Mouse (Mus musculus) megakaryocyte-erythroid progenitor cell, adult 5-6 weeks (primary cell): ENCODE data around the gene Ipo7. TPM values are rescaled to one million over a fixed set of nuclear protein-coding genes. Genes with fewer than 3 reads are reported as not detected.
"Not testable (repeated sequence)": the region's sequence is repeated elsewhere in the genome, so short reads cannot be mapped to it uniquely, and the experiment has no call there.

Source experiments
- ATAC-seq: replicated peaks from 2 replicates; pipeline ENCODE4 v1.8.0; 2016; ENCODE audit warnings: mild to moderate bottlenecking, inconsistent platforms; ENCODE audit not compliant: severe bottlenecking, poor library complexity, low FRiP score, low TSS enrichment
- total RNA-seq, 2 experiments: library from RNA; stranded (forward) in 1 of 2; stranded (reverse) in 1 of 2; fragments of 200-1000, 215-1000 nt in 1 of 2; fragments of >200 nt in 1 of 2; fragmentation: Nextera tagmentation in 1 of 2; gene quantifications; 2 replicates each; pipeline ENCODE4 v1.2.3; 2014 to 2017

Ipo7 gene
- total RNA-seq (2014; fragmentation: Nextera tagmentation) (96.2 and 126 TPM in 2 replicates), total RNA-seq (2017) (252 and 297 TPM in 2 replicates)

DNA sequence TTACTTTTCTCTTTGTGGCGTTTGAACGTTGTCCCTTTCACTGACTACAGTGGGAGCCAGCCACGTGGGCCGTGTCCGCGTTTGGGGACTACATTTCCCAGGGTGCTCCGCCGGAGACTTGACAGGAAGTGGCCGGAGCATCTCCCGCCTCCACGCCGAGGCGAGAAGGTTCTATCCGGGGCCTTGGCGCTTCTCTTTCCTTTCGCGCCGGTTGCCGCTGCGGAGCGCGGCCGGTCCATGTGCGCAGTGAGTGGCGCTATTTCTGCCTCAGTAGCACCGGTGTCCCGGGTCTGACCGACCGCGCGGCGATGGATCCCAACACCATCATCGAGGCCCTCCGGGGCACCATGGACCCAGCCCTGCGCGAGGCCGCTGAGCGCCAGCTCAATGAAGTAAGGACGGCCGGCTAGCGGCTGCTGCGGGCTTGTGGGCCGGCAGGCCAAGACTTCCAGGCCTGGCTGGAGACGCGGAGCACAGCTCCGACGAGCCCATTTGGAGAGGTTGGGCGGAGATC, at the start of gene Ipo7:
Gene Ipo7 (plus strand): TSS at position 158 of the 514 bp plus-strand sequence.
- ATAC-seq: peak; percentile 94

DNA sequence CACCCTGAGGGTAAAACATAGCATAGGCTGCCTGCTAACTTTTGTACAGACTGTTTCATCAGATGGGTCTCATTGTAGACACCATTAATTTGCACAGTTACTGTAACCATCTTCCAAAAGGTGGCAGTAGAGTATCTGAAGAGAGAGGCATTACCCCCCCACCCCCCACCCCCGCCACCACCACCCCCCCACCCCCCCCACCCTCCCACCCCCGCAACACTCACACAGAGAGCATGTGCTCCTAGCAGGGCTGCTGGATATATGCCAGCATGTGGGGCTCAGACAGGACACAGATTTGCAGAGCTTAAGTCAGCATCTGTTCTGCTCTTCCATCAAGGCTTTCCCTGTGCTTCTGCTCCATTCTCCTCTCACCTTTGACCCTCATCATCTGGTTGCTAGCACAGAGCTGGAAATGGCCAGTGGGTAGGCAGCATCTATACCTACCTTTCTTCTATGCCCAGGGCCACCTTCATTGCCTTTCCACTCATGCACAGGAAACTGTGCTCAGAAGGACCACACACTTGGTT, 49.1 kb upstream of the Ipo7 start:
- ATAC-seq: 0 out of 2 replicates have a peak, but pooled peaks have one; percentile 17

DNA sequence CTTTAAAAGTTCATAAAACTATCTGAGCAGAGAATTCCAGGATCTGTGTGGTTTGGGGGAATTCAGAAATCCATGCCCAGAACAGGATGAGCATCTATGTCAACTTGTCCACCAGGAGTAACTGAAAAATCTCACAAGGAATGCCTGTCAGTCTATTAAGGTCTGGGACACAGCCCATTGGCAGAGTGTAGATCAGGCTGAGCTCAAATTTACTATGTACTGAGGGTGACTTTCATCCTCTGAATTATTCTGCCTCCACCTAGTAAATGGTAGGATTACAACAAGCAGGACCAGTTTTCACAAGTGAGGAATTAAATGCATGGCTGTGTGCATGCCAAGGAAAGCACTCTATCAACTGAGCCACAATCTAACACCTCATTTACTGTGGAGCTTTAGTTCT, 48.5 kb upstream of the Ipo7 start:
- no peak for ATAC-seq

DNA sequence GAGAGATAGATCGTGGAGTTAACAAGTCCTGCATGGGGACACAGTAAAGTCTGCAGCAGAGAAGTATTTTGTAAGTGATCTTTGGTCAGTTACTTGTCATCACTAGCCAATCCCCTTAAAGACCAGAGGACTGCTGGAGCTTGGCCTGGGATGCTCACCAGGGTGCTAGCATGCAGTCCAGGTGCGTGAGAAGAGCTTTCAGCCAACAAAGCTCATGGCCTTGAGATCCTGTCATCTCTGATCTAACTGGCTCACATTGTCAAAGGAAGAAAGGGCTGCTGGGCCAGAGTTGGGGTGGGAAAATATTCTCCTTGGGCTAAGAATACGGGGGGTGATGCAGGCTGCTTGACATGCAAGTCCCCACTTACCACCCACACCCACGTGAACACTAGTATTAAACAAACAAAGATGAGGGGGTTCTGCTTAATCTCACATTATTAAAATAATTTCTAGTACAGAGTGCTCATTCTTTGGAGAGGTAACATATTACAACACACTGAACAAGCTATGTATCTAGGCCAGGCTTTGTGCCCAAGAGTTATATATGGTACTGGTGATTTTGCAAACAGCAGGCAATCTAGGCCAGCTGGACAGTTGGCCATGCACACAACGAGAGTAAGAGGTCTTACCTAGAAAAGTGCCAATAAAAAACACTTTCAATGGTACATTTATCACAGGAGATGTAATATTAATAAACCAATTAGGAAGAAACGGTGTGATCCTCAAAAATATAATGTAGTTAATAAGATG, 41.9 kb upstream of the Ipo7 start:
- no peak for ATAC-seq

DNA sequence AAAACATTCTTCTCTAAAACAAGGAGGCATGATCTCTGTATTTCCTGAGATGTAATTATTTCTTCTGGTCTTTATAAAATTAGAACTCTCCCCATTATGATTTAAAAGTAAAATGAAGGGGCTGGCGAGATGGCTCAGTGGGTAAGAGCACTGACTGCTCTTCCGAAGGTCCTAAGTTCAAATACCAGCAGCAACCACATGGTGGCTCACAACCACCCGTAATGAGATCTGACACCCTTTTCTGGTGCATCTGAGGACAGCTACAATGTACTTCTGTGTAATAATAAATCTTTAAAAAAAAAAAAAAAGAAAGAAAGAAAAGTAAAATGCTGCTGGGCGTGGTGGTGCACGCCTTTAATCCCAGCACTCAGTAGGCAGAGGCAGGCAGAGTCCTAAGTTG, 40.9 kb upstream of the Ipo7 start:
- ATAC-seq: not testable (repeated sequence)

DNA sequence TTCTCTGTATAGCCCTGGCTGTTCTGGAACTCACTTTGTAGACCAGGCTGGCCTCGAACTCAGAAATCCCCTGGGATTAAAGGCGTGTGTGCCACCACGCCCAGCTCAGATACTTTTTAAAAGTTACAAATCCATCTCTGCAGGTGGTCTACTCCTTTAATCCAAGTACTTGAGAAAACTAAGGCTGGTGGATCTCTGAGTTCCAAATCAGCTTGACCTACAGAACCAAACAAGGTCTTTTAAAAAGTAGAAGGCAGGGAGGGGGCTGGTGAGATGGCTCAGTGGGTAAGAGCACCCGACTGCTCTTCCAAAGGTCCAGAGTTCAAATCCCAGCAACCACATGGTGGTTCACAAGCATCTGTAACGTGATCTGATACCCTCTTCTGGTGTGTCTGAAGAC, 33.5 kb upstream of the Ipo7 start:
- not testable (repeated sequence) for ATAC-seq

DNA sequence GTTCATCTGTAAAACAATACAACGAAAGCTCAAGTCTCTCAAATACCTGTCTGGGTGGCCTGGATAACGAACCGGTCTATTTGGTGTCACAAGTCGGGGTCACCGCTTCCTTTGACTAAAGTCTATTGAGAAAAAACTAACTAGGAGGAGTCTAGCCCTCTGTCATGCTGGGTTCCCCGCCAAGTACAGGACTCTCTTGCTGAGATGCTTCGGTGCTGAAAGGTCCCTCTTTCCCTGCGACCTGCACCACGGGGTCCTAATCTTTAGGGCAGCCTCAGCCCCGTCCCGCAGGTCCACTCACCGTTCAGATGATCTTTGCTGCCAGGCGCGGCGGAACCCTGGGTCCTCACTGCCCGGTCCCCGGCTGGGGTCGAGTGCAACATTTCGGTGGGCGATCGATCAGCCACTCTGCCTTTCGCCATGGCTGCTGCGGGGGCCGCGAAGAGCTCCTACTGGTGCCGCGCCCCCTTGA, 32.4 kb upstream of the Ipo7 start:
- ATAC-seq: peak; percentile 26

DNA sequence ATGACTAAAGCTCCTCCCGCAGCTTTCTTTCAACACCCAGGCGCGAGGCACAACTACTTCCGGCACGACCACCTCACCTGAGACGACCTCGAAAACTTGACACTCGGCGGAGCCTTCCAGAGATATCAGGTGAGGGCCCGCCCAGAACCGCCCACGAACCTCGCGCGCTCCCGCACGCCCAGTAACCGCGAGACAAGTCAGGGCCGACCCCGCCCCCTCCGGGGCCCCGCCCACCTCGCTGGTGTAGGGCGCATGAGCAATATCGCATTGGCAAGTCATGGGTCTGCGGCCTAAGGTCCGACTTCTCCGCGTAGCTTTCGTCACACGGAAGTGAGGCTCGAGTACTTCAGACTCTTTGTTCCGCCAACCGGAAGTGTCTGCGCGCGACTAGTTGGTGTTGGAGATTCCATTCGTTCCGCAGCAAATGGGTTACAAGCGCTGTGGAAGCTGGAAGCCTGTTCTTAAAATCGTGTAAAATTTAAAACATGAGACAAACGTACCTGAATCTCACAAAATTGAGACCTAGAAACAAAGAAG, 31.9 kb upstream of the Ipo7 start:
- peak; percentile 96 for ATAC-seq

DNA sequence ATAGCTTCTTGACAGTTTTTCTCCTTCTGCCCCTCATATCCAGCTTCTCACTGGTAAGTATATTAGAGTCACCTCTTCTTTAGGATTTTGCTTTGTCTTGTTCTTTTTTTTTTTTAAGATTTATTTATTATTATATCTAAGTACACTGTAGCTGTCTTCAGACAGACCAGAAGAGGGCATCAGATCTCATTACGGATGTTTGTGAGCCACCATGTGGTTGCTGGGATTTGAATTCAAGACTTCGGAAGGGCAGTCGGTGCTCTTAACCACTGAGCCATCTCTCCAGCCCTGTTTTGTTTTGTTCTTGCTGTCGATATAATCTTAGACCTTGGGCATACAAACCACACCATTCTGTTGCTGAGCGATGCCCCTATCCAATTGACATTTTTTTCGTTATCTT, 31.3 kb upstream of the Ipo7 start, which contains the start of gene Tmem41b:
Gene Tmem41b (minus strand): TSS at position 155 of the 400 bp plus-strand sequence.
- ATAC-seq: not testable (repeated sequence)

DNA sequence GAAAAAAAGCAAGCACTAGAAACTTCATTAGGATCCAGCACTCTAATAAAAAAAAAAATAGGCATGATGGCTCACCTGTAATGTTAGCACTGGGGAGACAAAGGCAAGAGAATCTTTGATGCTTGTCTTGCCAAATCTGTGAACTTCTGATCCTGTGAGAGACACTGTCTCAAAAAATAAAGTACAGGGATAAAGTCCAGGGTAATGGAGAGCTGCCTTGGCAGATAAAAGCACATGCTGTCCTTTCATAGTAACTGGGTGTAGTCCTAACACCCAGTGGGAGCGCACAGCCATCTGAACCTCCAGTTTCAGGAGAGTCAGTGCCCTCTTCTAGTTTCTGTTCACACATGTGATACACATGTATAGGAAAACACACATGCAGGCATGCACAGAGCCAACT, 26.8 kb upstream of the Ipo7 start:
- no peak for ATAC-seq

DNA sequence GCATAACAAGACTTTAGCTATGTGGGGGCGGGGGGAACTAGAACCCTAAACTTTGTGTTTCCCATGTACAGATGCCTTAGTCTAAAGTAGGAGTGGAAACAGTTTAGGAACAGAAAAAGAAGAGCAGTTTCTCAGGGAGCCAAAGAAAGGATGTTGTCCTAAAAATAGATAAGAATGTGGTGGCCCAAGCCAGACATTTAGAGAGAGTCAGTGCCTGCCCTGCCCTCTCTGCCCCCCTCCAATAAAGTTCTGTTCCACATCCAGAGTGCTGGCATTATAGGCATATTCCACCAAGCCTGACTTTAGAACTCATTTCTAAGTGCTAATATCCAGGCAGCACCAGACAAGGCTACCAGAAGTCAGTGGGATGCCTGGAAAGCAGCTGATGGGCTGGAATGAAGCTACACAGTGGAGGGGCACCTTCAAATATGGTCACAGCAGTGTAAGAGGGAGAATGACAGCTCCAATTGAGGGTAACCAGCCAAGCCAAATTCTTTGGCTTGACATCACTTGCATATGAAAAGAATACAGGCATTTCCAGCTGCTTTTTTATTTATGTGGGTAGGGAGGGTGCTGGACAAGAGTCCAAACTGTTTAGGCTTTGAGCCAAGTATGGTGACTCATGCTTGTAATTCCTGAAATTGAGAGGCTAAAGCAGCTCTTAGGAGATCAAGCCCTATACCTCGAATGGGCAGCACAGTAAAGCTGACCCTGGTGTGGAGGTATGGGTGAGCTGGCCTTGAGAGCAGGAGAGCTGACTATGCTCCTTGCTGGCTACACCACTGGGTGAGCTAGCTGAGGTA, 24.7 kb upstream of the Ipo7 start:
- ATAC-seq: peak; percentile 42

DNA sequence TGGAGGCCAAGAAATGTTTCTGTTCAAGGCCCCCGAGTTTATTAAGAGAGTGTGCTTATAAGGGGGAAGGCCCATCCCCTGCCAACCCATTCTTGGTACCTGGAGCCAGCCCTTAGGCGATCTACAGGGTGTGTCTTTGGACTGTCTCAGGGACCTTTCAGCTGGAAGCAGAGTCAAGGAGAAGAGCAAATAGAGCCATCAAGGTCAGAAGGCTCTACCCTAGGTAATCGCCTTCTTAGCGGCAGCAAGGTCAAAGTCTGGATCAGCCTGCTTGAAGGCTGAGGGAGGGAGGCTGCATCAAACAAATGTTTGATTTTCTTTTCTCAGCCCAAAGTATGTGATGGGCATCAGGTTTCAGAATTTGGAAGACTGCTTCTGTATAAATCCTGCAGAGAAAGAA, 19.7 kb upstream of the Ipo7 start:
- no peak for ATAC-seq

DNA sequence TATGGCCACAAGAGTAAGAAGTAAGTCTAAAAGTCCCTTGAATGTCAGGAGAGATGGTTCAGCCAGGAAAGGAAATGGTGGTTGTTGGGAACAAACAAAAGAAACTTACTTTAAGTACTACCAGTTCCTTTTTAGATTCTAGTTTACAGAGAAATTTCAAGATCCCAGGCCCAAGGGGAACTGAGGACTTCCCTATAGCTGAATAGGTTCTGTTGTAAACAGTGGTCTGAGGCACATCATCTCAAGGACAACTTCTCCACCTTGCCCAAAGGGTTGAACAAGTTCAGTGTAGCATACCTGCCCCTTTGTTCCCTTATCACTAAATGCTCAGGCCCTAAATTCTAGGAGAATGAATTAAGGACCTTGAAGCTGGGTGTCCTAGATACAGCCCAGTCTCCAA, 16.0 kb upstream of the Ipo7 start:
- ATAC-seq: no peak

DNA sequence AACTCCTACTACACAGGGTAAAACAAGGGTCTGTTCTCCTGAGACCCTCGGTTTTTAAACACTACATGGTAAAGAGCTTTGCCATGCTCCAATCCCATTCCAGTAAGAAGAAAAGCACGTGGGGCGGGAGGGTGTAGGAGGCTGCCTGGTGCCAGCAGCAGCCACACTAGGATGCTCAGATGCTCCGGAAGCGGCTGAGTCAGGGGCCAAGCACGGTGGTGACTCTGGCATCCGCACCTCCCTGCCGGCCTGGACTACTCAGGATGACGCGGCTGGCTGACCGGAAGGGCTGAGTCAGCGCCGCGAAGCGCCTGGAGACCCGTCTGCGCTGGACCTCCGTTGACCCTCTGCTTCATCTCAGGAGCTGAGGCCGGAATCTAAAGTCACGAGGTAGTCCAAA, 15.1 kb upstream of the Ipo7 start:
- no peak for ATAC-seq

DNA sequence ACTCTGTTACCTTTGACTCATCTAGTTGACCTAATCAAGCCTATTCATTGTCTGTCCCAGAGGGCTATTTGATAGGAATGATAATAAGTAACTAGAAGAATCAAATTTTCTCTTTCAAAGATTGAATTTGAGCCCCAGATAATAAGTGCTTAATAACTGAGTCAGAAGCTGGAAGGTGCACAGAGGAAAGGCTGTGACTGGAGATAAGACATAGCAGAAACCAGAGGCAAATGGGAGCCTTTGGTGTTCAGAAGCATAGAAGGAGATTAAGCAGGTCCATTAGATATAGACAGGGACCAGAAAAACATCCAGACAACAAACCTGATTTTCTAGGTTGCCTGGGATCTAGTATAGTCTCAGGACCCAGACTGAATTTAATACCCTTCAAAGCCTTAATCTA, 12.1 kb upstream of the Ipo7 start:
- peak; percentile 77 for ATAC-seq

DNA sequence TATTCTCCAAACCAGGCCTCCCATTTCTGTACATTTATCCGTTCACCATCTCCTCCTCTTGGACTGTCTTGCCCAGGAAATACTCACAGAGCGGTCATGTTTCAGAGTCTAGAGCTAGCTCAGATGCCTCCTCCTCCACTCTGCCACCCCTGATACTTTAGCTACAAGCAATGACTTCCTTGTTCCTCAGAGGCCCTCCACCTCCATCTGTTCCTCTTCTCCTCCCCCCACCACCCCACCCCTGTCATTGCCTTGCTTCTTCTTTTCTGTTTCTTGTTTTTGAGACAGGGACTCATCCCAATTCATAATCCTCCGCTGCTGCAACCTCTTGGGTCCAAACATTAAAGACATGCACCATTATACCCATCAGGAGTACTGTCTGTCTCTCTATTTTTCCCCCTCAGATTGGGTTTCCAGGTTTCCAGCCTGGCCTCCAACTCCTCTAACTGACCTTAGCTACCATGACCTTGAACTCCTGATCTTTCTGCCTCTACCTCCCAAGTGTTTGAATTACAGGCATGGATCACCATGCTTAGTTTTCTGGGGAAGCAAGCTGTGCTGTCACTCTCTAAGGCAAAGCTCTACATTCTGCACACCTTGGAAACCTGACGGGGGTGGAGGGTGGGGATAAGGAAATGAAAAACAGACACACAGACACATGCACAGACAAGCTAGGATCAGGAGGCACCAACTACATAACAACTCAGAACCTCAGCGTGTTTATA, 11.4 kb upstream of the Ipo7 start:
- ATAC-seq: no peak

DNA sequence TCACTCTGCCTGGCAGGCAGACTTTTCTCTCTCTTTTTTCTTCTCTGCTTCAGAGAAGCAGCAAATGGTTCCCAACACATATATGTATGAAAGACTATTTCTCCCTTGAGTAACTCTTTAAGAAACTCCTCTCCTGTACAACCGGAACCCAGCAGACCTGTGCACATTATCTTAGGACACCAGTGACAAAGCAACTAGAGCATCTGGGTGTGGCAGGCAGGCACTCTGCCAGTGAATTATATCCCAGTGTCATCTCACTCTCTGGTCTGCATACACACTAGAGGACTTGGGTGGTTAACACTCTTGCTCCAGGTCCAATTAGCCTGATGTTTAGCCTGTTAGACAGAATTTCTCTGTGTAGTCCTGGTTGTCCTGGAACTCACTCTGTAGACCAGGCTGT, 9.6 kb upstream of the Ipo7 start:
- ATAC-seq: peak; percentile 82

DNA sequence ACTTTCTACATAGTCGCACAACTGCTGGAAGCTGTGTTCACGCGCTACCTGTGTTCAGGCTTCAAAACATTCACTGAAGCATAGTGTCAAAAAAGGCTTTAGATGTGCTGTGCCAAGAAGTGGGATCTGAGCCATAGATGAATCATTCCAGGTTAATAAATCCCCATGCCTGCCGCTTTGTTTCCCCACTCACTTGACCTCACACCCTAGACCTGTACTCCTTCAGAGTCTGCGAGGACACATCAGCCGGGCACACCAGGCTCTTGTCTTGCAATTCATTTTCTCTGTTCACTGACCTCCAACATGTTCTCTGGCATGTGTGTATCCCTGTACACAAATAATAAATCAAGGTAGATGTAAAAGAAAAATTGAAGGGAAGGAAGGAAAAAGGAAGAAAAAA, 9.0 kb upstream of the Ipo7 start:
- ATAC-seq: no peak

DNA sequence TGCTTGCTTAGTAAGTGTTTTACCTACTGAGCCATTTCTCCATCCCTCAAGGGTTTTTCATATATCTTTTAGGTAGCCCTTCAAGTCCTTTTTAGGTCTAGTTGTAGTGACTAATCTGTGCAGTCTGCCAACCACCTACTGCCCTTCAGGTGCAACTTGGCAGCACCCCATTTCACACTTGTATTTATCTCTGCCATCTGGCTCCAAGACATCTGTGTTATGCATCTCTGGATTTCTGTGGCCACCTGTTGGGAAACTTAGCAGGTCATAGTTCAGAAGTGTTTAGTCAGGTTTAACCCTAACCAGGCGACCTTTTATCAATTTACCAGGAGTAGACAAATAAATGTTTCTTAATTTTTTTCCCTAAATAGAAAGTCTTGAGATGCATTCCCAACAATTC, 6.7 kb upstream of the Ipo7 start:
- ATAC-seq: no peak
